8 mouse cellular contexts compared by ENCODE assay signal in genomic region chr9:7914487-7914886, GRCm38 (mm10). TPM values are rescaled to one million over a fixed set of nuclear protein-coding genes. Genes with fewer than 3 reads are reported as not detected.
A peak's percentile ranks its signal among the peaks of the same experiment; 100 is the strongest.
DNase-seq lines count a peak whose midpoint lies in the region; ATAC-seq and TF ChIP-seq lines count a peak whose summit lies in the region.

No protein-coding gene starts in this region.

- peak overlapping the region; percentile 46 for H3K9ac ChIP-seq in hindbrain, embryonic 16.5 days (ENCODE audit: low read depth, low read length)
- no peak overlapping the region for H3K9ac ChIP-seq in limb, embryonic 15.5 days
- H3K9ac ChIP-seq in midbrain, embryonic 14.5 days (replicated peaks; ENCODE audit: low read length) = no peak overlapping the region; the same call in 1 of the 2 replicates

- ATAC-seq in hindbrain, embryonic 16.5 days = peak; percentile 98
- peak; percentile 76; the same call in 1 of the 2 replicates for ATAC-seq in limb, embryonic 15.5 days (ENCODE audit: insufficient number of reproducible peaks, low FRiP score, low TSS enrichment, low read depth)
- peak; percentile 93 for ATAC-seq in midbrain, embryonic 14.5 days (ENCODE audit: low FRiP score, low TSS enrichment)

- peak overlapping the region; percentile 65 for H3K4me2 ChIP-seq in hindbrain, embryonic 16.5 days (ENCODE audit: low read length)
- H3K4me2 ChIP-seq in limb, embryonic 15.5 days = peak overlapping the region; percentile 32
- H3K4me2 ChIP-seq in midbrain, embryonic 14.5 days (ENCODE audit: low read length) = peak overlapping the region; percentile 46

- H3K9me3 ChIP-seq in hindbrain, embryonic 16.5 days (ENCODE audit: control insufficient read depth, low read length) = no peaks in the 10 kb centered on the region
- no peaks in the 10 kb centered on the region for H3K9me3 ChIP-seq in limb, embryonic 15.5 days
- H3K9me3 ChIP-seq in midbrain, embryonic 14.5 days (ENCODE audit: control insufficient read depth, low read length) = no peaks in the 10 kb centered on the region

- intact Hi-C loops in left cerebral cortex, adult 2 months (cut with DNase I) = no loop called here
- intact Hi-C loops in gastrocnemius, postnatal 14 days (cut with DNase I; ENCODE audit: low total_unique reads) = no loop called here

- peak; percentile 12; the same call in 1 of the 2 replicates for TF ChIP-seq CTCF in left cerebral cortex, adult 2 months (IDR thresholded peaks at IDR 0.05)

- H3K4me3 ChIP-seq in left cerebral cortex, adult 2 months = 0 out of 2 replicates have a peak overlapping the region, but pooled peaks have one; percentile 18
- H3K4me3 ChIP-seq in hindbrain, embryonic 16.5 days (ENCODE audit: low read length) = peak overlapping the region; percentile 23
- H3K4me3 ChIP-seq in limb, embryonic 15.5 days = peak overlapping the region; percentile 8; the same call in 1 of the 2 replicates
- peak overlapping the region; percentile 20 for H3K4me3 ChIP-seq in midbrain, embryonic 14.5 days (replicated peaks; ENCODE audit: low read depth, low read length)

- peak in 1 of 2 experiments; percentile 18 for DNase-seq in left cerebral cortex, adult 2 months (ENCODE audit: extremely low spot score in 1 of 2, low spot score in 2 of 2)
- DNase-seq in left cerebral cortex, adult 8-10 months (ENCODE audit: low spot score in 2 of 2) = no peak
- peak; percentile 22 to 29 for DNase-seq in cerebellum, postnatal 4 days (ENCODE audit: low spot score in 2 of 2)
- peak; percentile 53 for DNase-seq in gastrocnemius, postnatal 14 days
- DNase-seq in midbrain, embryonic 14.5 days = peak; percentile 91
- peak; percentile 61 for DNase-seq in testis, postnatal 10 days (ENCODE audit: low spot score)

- H3K36me3 ChIP-seq in hindbrain, embryonic 16.5 days (ENCODE audit: control insufficient read depth, insufficient read depth, low read length) = no peaks in the 10 kb centered on the region
- no peaks in the 10 kb centered on the region for H3K36me3 ChIP-seq in limb, embryonic 15.5 days
- H3K36me3 ChIP-seq in midbrain, embryonic 14.5 days (ENCODE audit: control insufficient read depth, insufficient read depth, low read length) = no peaks in the 10 kb centered on the region

- no peak overlapping the region for H3K27ac ChIP-seq in left cerebral cortex, adult 2 months
- H3K27ac ChIP-seq in hindbrain, embryonic 16.5 days (ENCODE audit: low read depth, low read length) = peak overlapping the region; percentile 0; the same call in 1 of the 2 replicates
- H3K27ac ChIP-seq in limb, embryonic 15.5 days = no peak overlapping the region
- no peak overlapping the region; the same call in 1 of the 2 replicates for H3K27ac ChIP-seq in midbrain, embryonic 14.5 days (replicated peaks; ENCODE audit: low read depth, low read length)

- H3K27me3 ChIP-seq in hindbrain, embryonic 16.5 days (replicated peaks; ENCODE audit: control insufficient read depth, insufficient read depth, low read length) = no peaks in the 10 kb centered on the region
- no peaks in the 10 kb centered on the region for H3K27me3 ChIP-seq in limb, embryonic 15.5 days
- H3K27me3 ChIP-seq in midbrain, embryonic 14.5 days (ENCODE audit: control insufficient read depth, insufficient read depth, low read length) = no peaks in the 10 kb centered on the region

- WGBS in hindbrain, embryonic 16.5 days = 2% methylated on average over 11 of the region's 11 CpGs
- WGBS in limb, embryonic 15.5 days = 4% methylated on average over 11 of the region's 11 CpGs
- WGBS in midbrain, embryonic 14.5 days = 2% methylated on average over 11 of the region's 11 CpGs

- H3K4me1 ChIP-seq in hindbrain, embryonic 16.5 days (ENCODE audit: control insufficient read depth, insufficient read depth, low read depth, low read length) = no peaks in the 10 kb centered on the region
- H3K4me1 ChIP-seq in limb, embryonic 15.5 days = peaks cover 6% of the 10 kb centered on the region
- no peaks in the 10 kb centered on the region for H3K4me1 ChIP-seq in midbrain, embryonic 14.5 days (ENCODE audit: control insufficient read depth, insufficient read depth, low read length)

RNA-seq across cellular contexts. Expression of gene Birc3, which starts 41.5 kb away (rescaled TPM):
- total RNA-seq in left cerebral cortex, adult 2 months (2021) = 1 to 10 TPM; 2.9 to 3.9 TPM
- total RNA-seq in left cerebral cortex, adult 8-10 months (2022) = 1 to 10 TPM; 1.9 to 4.3 (median 3.3) TPM
- 1 to 10 TPM; 6.1 to 8.5 TPM for total RNA-seq in gastrocnemius, postnatal 14 days (2021)
- 1.8 and 2.9 TPM in 2 replicates for polyA plus RNA-seq in hindbrain, embryonic 16.5 days (2015; fragmentation: Nextera tagmentation; extraction: Ambion mirVana)
- 15.9 and 16.6 TPM in 2 replicates for polyA plus RNA-seq in limb, embryonic 15.5 days (2015; fragmentation: Nextera tagmentation; extraction: Ambion mirVana)
- polyA plus RNA-seq in midbrain, embryonic 14.5 days (2014; fragmentation: Nextera tagmentation; extraction: Ambion mirVana) = 0.51 and 2.0 TPM in 2 replicates

Comparison
In these comparisons a context has a peak if more than half of its experiments do, and no peak if none do; other contexts are left out.
1. DNase-seq: peak in cerebellum, postnatal 4 days (2 of 2), gastrocnemius, postnatal 14 days (single experiment), midbrain, embryonic 14.5 days (single experiment) and testis, postnatal 10 days (single experiment); none in left cerebral cortex, adult 8-10 months (0 of 2).
2. Peak in every context shown above with its lines, with median percentiles within 50 percentile points of each other: H3K4me3 ChIP-seq, ATAC-seq and H3K4me2 ChIP-seq.